Mouse (Mus musculus): ENCODE results near the gene Yae1d1. TPM values are rescaled to one million over a fixed set of nuclear protein-coding genes. Genes with fewer than 3 reads are reported as not detected.
"Not testable (repeated sequence)": the region's sequence is repeated elsewhere in the genome, so short reads cannot be mapped to it uniquely, and the experiment has no call there.

The Yae1d1 gene
- polyA plus RNA-seq, 1 experiment from 2014 or later = 78.4 TPM

- H3K9me3 ChIP-seq (replicated peaks) = no peaks in the 10 kb centered on the region
These were observed 18.4 kb downstream of the Yae1d1 start for GRCm38 (mm10) chr13:17974734-17975133.

GRCm38 (mm10) chr13:17960613-17961012 is 32.5 kb downstream of the Yae1d1 start:
- no peak overlapping the region for H3K9ac ChIP-seq (replicated peaks)
- WGBS = 93% methylated on average over 7 of the region's 7 CpGs
- H3K27ac ChIP-seq (replicated peaks) = no peak overlapping the region
- H3K4me1 ChIP-seq = no peaks in the 10 kb centered on the region
- H3K4me3 ChIP-seq (replicated peaks) = no peak overlapping the region
- H3K4me2 ChIP-seq = no peak overlapping the region
- H3K27me3 ChIP-seq (replicated peaks) = no peaks in the 10 kb centered on the region
- H3K36me3 ChIP-seq = no peaks in the 10 kb centered on the region
- ATAC-seq (ENCODE audit: low FRiP score) = no peak
- no peaks in the 10 kb centered on the region for H3K9me3 ChIP-seq (replicated peaks)

More at GRCm38 (mm10) chr13:17974734-17975133, 18.4 kb downstream of the Yae1d1 start:
- Histone ChIP-seq H3K4me1 (no peaks in the 10 kb centered on the region), H3K4me2 (no peak overlapping the region), H3K27me3 (replicated peaks) (no peaks in the 10 kb centered on the region), H3K4me3 (replicated peaks) (no peak overlapping the region), H3K36me3 (no peaks in the 10 kb centered on the region), H3K27ac (replicated peaks) (no peak overlapping the region), H3K9ac (replicated peaks) (no peak overlapping the region)
- no peak for ATAC-seq (ENCODE audit: low FRiP score)
- WGBS = 94% methylated on average over 9 of the region's 9 CpGs

GRCm38 (mm10) chr13:17954282-17954681 is 38.9 kb downstream of the Yae1d1 start:
- H3K9ac ChIP-seq (replicated peaks) = no peak overlapping the region
- H3K4me1 ChIP-seq = no peaks in the 10 kb centered on the region
- no peaks in the 10 kb centered on the region for H3K9me3 ChIP-seq (replicated peaks)
- no peak for ATAC-seq (ENCODE audit: low FRiP score)
- 61% methylated on average over 1 of the region's 1 CpGs for WGBS
- H3K4me2 ChIP-seq = no peak overlapping the region
- H3K27me3 ChIP-seq (replicated peaks) = no peaks in the 10 kb centered on the region
- H3K4me3 ChIP-seq (replicated peaks) = no peak overlapping the region
- no peak overlapping the region for H3K27ac ChIP-seq (replicated peaks)
- H3K36me3 ChIP-seq = no peaks in the 10 kb centered on the region

- not testable (repeated sequence) for H3K9ac ChIP-seq (replicated peaks); H3K27me3 ChIP-seq (replicated peaks); ATAC-seq (ENCODE audit: low FRiP score); H3K36me3 ChIP-seq; H3K4me2 ChIP-seq; H3K9me3 ChIP-seq (replicated peaks); H3K27ac ChIP-seq (replicated peaks); H3K4me3 ChIP-seq (replicated peaks); H3K4me1 ChIP-seq
- 92% methylated on average over 8 of the region's 8 CpGs for WGBS
These were observed 42.6 kb downstream of the Yae1d1 start for GRCm38 (mm10) chr13:17950581-17950980.

GRCm38 (mm10) chr13:17949555-17949954 is 43.6 kb downstream of the Yae1d1 start:
- Histone ChIP-seq H3K9ac (replicated peaks) (no peak overlapping the region), H3K4me1 (0 out of 2 replicates have a peak, but pooled peaks cover 9% of the 10 kb centered on the region), H3K4me2 (no peak overlapping the region), H3K4me3 (replicated peaks) (no peak overlapping the region), H3K27me3 (replicated peaks) (no peaks in the 10 kb centered on the region), H3K27ac (replicated peaks) (no peak overlapping the region), H3K9me3 (replicated peaks) (no peaks in the 10 kb centered on the region), H3K36me3 (no peaks in the 10 kb centered on the region)
- no peak for ATAC-seq (ENCODE audit: low FRiP score)
- 77% methylated on average over 18 of the region's 18 CpGs for WGBS

GRCm38 (mm10) chr13:17944078-17944917 is 48.9 kb downstream of the Yae1d1 start, which contains the start of gene Rala:
TSS of gene Rala (minus strand) at chr13:17944239.
- Histone ChIP-seq H3K27ac (replicated peaks) (peak within 1 kb of the TSS; percentile 95), H3K4me2 (peak within 1 kb of the TSS; percentile 67), H3K9me3 (replicated peaks) (no peaks in the 10 kb centered on the region), H3K4me3 (replicated peaks) (peak within 1 kb of the TSS; percentile 89), H3K4me1 (peaks cover 28% of the 10 kb centered on the region), H3K27me3 (replicated peaks) (no peaks in the 10 kb centered on the region), H3K36me3 (no peaks in the 10 kb centered on the region), H3K9ac (replicated peaks) (peak within 1 kb of the TSS; percentile 93)
- 9% methylated on average over 52 of the region's 69 CpGs for WGBS
- ATAC-seq (ENCODE audit: low FRiP score) = peak; percentile 100

- no peaks in the 10 kb centered on the region for H3K9me3 ChIP-seq (replicated peaks)
- no peaks in the 10 kb centered on the region for H3K27me3 ChIP-seq (replicated peaks)
- peaks cover 28% of the 10 kb centered on the region for H3K4me1 ChIP-seq
- peak overlapping the region; percentile 93 for H3K9ac ChIP-seq (replicated peaks)
- peak overlapping the region; percentile 89 for H3K4me3 ChIP-seq (replicated peaks)
- peak overlapping the region; percentile 95 for H3K27ac ChIP-seq (replicated peaks)
- H3K4me2 ChIP-seq = peak overlapping the region; percentile 67
- peak; percentile 73 for ATAC-seq (ENCODE audit: low FRiP score)
- under 1% methylated on average over 63 of the region's 70 CpGs for WGBS
- H3K36me3 ChIP-seq = no peaks in the 10 kb centered on the region
These were observed 49.7 kb downstream of the Yae1d1 start for GRCm38 (mm10) chr13:17943306-17944077.

- H3K27me3 ChIP-seq (replicated peaks) = no peaks in the 10 kb centered on the region
- H3K9me3 ChIP-seq (replicated peaks) = no peaks in the 10 kb centered on the region
- no peak for ATAC-seq (ENCODE audit: low FRiP score)
- peaks cover 28% of the 10 kb centered on the region for H3K4me1 ChIP-seq
- no peak overlapping the region for H3K27ac ChIP-seq (replicated peaks)
- peak overlapping the region; percentile 67 for H3K4me2 ChIP-seq
- 71% methylated on average over 6 of the region's 6 CpGs for WGBS
- peak overlapping the region; percentile 10; the same call in 1 of the 2 replicates for H3K4me3 ChIP-seq (replicated peaks)
- H3K36me3 ChIP-seq = no peaks in the 10 kb centered on the region
- peak overlapping the region; percentile 26; the same call in 1 of the 2 replicates for H3K9ac ChIP-seq (replicated peaks)
These were observed 50.8 kb downstream of the Yae1d1 start for GRCm38 (mm10) chr13:17942338-17942737.

Other genes starting within 250 kb of the Yae1d1 start
- 16.4 and 16.5 TPM in 2 replicates for gene Cdk13, start 188.3 kb downstream of the Yae1d1 start, polyA plus RNA-seq (2015; fragmentation: Nextera tagmentation; extraction: Ambion mirVana)
- 214 and 239 TPM in 2 replicates for gene Rala, start 49.1 kb downstream of the Yae1d1 start, polyA plus RNA-seq (2015; fragmentation: Nextera tagmentation; extraction: Ambion mirVana)

Measured in neural tube, embryonic 15.5 days (tissue).